Mouse (Mus musculus) MEL (cell line): ENCODE measurements around the gene Dars. TPM values are rescaled to one million over a fixed set of nuclear protein-coding genes. Genes with fewer than 3 reads are reported as not detected.

Source experiments
- DNase-seq: peaks from one replicate; pipeline ENCODE4 v3.0.0; 2011; ENCODE audit warnings: low read depth, low spot score
- H3K27ac ChIP-seq: 2 replicates; pipeline ENCODE4 v1.5.1; 2012; ENCODE audit warnings: low read depth, mild to moderate bottlenecking, control low read depth, low read length, moderate library complexity; ENCODE audit not compliant: control insufficient read depth
- H3K27me3 ChIP-seq, 2 experiments: fragments of 150-350 bp in 1 of 2; sonication (generic) in 1 of 2; 2 replicates each; pipeline ENCODE4 v1.6.1; 2012; ENCODE audit warnings: low read length in 2 of 2, mild to moderate bottlenecking in 2 of 2, improper control_type of control experiment in 1 of 2, moderate library complexity in 1 of 2; ENCODE audit not compliant: insufficient read depth in 2 of 2, control insufficient read depth in 1 of 2
- H3K36me3 ChIP-seq, 2 experiments: 2 replicates each; pipeline ENCODE4 v1.6.1; 2012 to 2014; ENCODE audit warnings: low read length in 2 of 2, improper control_type of control experiment in 1 of 2, inconsistent platforms in 1 of 2, mild to moderate bottlenecking in 1 of 2; ENCODE audit not compliant: insufficient read depth in 2 of 2, control insufficient read depth in 1 of 2
- H3K4me1 ChIP-seq, 2 experiments: fragments of 150-350 bp in 1 of 2; sonication (generic) in 1 of 2; 2 replicates each; pipeline ENCODE4 v1.6.1; 2012; ENCODE audit warnings: low read length in 2 of 2, improper control_type of control experiment in 1 of 2, mild to moderate bottlenecking in 1 of 2; ENCODE audit not compliant: insufficient read depth in 2 of 2, control insufficient read depth in 1 of 2
- H3K4me3 ChIP-seq, 2 experiments: fragments of 150-350 bp in 1 of 2; sonication (generic) in 1 of 2; 2 replicates each; pipeline ENCODE4 v1.5.1; 2012; ENCODE audit warnings: low read depth in 2 of 2, low read length in 2 of 2, mild to moderate bottlenecking in 2 of 2, moderate library complexity in 2 of 2, control low read depth in 1 of 2, improper control_type of control experiment in 1 of 2; ENCODE audit not compliant: control insufficient read depth in 1 of 2, insufficient read depth in 1 of 2
- H3K79me2 ChIP-seq: 2 replicates; pipeline ENCODE4 v1.6.1; 2012; ENCODE audit warnings: mild to moderate bottlenecking, low read length, moderate library complexity; ENCODE audit not compliant: control insufficient read depth, poor library complexity, insufficient read depth
- H3K9ac ChIP-seq: 2 replicates; pipeline ENCODE4 v1.6.1; 2012; ENCODE audit warnings: low read depth, mild to moderate bottlenecking, control low read depth, low read length, moderate library complexity; ENCODE audit not compliant: control insufficient read depth, poor library complexity, severe bottlenecking
- H3K9me3 ChIP-seq: fragments of 150-350 bp; sonication (generic); replicated peaks from 2 replicates; pipeline ENCODE4 v1.6.1; 2012; ENCODE audit warnings: mild to moderate bottlenecking, low read length, improper control_type of control experiment, moderate library complexity; ENCODE audit not compliant: insufficient read depth
- CHD1 ChIP-seq: IDR thresholded peaks from 2 replicates; pipeline ENCODE4 v1.6.1; 2012; ENCODE audit warnings: low read depth, mild to moderate bottlenecking, inconsistent platforms, low read length, improper control_type of control experiment
- CHD2 ChIP-seq: IDR thresholded peaks from 2 replicates; pipeline ENCODE4 v1.6.1; 2011; ENCODE audit warnings: low read length, improper control_type of control experiment
- CTCF ChIP-seq, 3 experiments: IDR thresholded peaks in 2 of 3; conservative IDR thresholded peaks in 1 of 3; 2 replicates each; pipeline ENCODE4 v1.5.1; 2011 to 2012; ENCODE audit warnings: low read length in 3 of 3, low read depth in 2 of 3, mild to moderate bottlenecking in 2 of 3, improper control_type of control experiment in 1 of 3, inconsistent platforms in 1 of 3, mixed read lengths in 1 of 3, moderate library complexity in 1 of 3; ENCODE audit not compliant: control insufficient read depth in 1 of 3, insufficient read depth in 1 of 3, poor library complexity in 1 of 3, severe bottlenecking in 1 of 3
- EP300 ChIP-seq, 2 experiments: IDR thresholded peaks; 2 replicates each; pipeline ENCODE4 v1.6.1; 2011; ENCODE audit warnings: improper control_type of control experiment in 2 of 2, low read length in 2 of 2, low read depth in 1 of 2, mild to moderate bottlenecking in 1 of 2
- ETS1 ChIP-seq: IDR thresholded peaks from 2 replicates; pipeline ENCODE4 v1.6.1; 2012; ENCODE audit warnings: low read depth, mild to moderate bottlenecking, inconsistent platforms, low read length, improper control_type of control experiment, moderate library complexity
- GABPA ChIP-seq: IDR thresholded peaks from 2 replicates; pipeline ENCODE4 v1.6.1; 2012; ENCODE audit warnings: low read depth, mild to moderate bottlenecking, inconsistent platforms, low read length, improper control_type of control experiment, moderate library complexity
- HCFC1 ChIP-seq: IDR thresholded peaks from 2 replicates; pipeline ENCODE4 v1.6.1; 2012; ENCODE audit warnings: low read depth, mild to moderate bottlenecking, inconsistent platforms, low read length, improper control_type of control experiment, moderate library complexity
- JUND ChIP-seq: IDR thresholded peaks from 2 replicates; pipeline ENCODE4 v1.6.1; 2011; ENCODE audit warnings: low read depth, mild to moderate bottlenecking, improper control_type of control experiment, low read length
- KAT2A ChIP-seq: conservative IDR thresholded peaks from 2 replicates; pipeline ENCODE4 v1.6.1; 2012; ENCODE audit warnings: low read depth, low read length, improper control_type of control experiment, inconsistent platforms
- MAX ChIP-seq: IDR thresholded peaks from 2 replicates; pipeline ENCODE4 v1.6.1; 2011; ENCODE audit warnings: low read length, improper control_type of control experiment
- MAZ ChIP-seq: IDR thresholded peaks from 2 replicates; pipeline ENCODE4 v1.6.1; 2012; ENCODE audit warnings: low read depth, mild to moderate bottlenecking, inconsistent platforms, low read length, improper control_type of control experiment
- MYB ChIP-seq: IDR thresholded peaks from 2 replicates; pipeline ENCODE4 v1.6.1; 2011; ENCODE audit warnings: mild to moderate bottlenecking, low read depth, low read length, improper control_type of control experiment
- MYC ChIP-seq: IDR thresholded peaks from 2 replicates; pipeline ENCODE4 v1.6.1; 2011; ENCODE audit warnings: low read depth, mild to moderate bottlenecking, low read length, improper control_type of control experiment, moderate library complexity
- NELFE ChIP-seq: IDR thresholded peaks from 2 replicates; pipeline ENCODE4 v1.6.1; 2011; ENCODE audit warnings: low read depth, low read length, improper control_type of control experiment
- NRF1 ChIP-seq: IDR thresholded peaks from 2 replicates; pipeline ENCODE4 v1.6.1; 2014; ENCODE audit warnings: low read depth, mild to moderate bottlenecking, inconsistent platforms, low read length, improper control_type of control experiment, moderate library complexity; ENCODE audit not compliant: poor library complexity, insufficient read depth, severe bottlenecking
- POLR2A ChIP-seq, 2 experiments: IDR thresholded peaks; 2 replicates each; pipeline ENCODE4 v1.6.1; 2011 to 2012; ENCODE audit warnings: low read length in 2 of 2, mild to moderate bottlenecking in 2 of 2, control low read depth in 1 of 2, improper control_type of control experiment in 1 of 2, low read depth in 1 of 2, moderate library complexity in 1 of 2; ENCODE audit not compliant: control insufficient read depth in 1 of 2, insufficient read depth in 1 of 2, poor library complexity in 1 of 2
- POLR2AphosphoS2 ChIP-seq: IDR thresholded peaks from 2 replicates; pipeline ENCODE4 v1.6.1; 2011; ENCODE audit warnings: low read length, improper control_type of control experiment
- POLR2AphosphoS5 ChIP-seq: IDR thresholded peaks from 2 replicates; pipeline ENCODE4 v1.6.1; 2012; ENCODE audit warnings: low read depth, borderline replicate concordance, mild to moderate bottlenecking, inconsistent platforms, low read length, moderate library complexity, mixed read lengths
- RCOR1 ChIP-seq: IDR thresholded peaks from 2 replicates; pipeline ENCODE4 v1.6.1; 2012; ENCODE audit warnings: low read depth, mild to moderate bottlenecking, inconsistent platforms, low read length, improper control_type of control experiment
- SIN3A ChIP-seq: IDR thresholded peaks from 2 replicates; pipeline ENCODE4 v1.6.1; 2012; ENCODE audit warnings: low read length, improper control_type of control experiment, inconsistent platforms
- TAL1 ChIP-seq: IDR thresholded peaks from 2 replicates; pipeline ENCODE4 v1.6.1; 2012; ENCODE audit warnings: mild to moderate bottlenecking, inconsistent platforms, low read length, moderate library complexity, mixed read lengths
- TBP ChIP-seq: IDR thresholded peaks from 2 replicates; pipeline ENCODE4 v1.8.0; 2011; ENCODE audit warnings: low read depth, low read length, improper control_type of control experiment
- TCF12 ChIP-seq: IDR thresholded peaks from 2 replicates; pipeline ENCODE4 v1.6.1; 2014; ENCODE audit warnings: low read depth, mild to moderate bottlenecking, inconsistent platforms, low read length, improper control_type of control experiment, moderate library complexity
- USF1 ChIP-seq: IDR thresholded peaks from 2 replicates; pipeline ENCODE4 v1.6.1; 2014; ENCODE audit warnings: low read depth, mild to moderate bottlenecking, inconsistent platforms, low read length, improper control_type of control experiment, moderate library complexity
- USF2 ChIP-seq, 2 experiments: IDR thresholded peaks; 2 replicates each; pipeline ENCODE4 v1.6.1; 2011 to 2012; ENCODE audit warnings: improper control_type of control experiment in 2 of 2, low read length in 2 of 2, borderline replicate concordance in 1 of 2, inconsistent platforms in 1 of 2, low read depth in 1 of 2, mild to moderate bottlenecking in 1 of 2; ENCODE audit not compliant: insufficient read depth in 1 of 2
- ZC3H11A ChIP-seq: IDR thresholded peaks from 2 replicates; pipeline ENCODE4 v1.6.1; 2012; ENCODE audit warnings: low read depth, mild to moderate bottlenecking, inconsistent platforms, low read length, improper control_type of control experiment
- ZNF384 ChIP-seq: IDR thresholded peaks from 2 replicates; pipeline ENCODE4 v1.6.1; 2012; ENCODE audit warnings: low read depth, mild to moderate bottlenecking, inconsistent platforms, low read length, improper control_type of control experiment
- polyA plus RNA-seq, 2 experiments: library from polyadenylated mRNA; stranded (reverse) in 1 of 2; unstranded in 1 of 2; fragments of >175 nt in 1 of 2; fragments of >200 nt in 1 of 2; gene quantifications; 2 replicates each; pipeline versions ENCODE4 v1.2.1 to v1.2.4; 2012; ENCODE audit warnings: low replicate concordance in 2 of 2, low read depth in 1 of 2; ENCODE audit not compliant: insufficient read length in 2 of 2, insufficient read depth in 1 of 2, missing spikeins in 1 of 2
- total RNA-seq: library from RNA; depleted of rRNA; stranded (reverse); fragments of 300-350 nt; gene quantifications from 2 replicates; pipeline ENCODE4 v1.2.3, GENCODE M21; 2012

The Dars gene
- total and polyA plus RNA-seq, 3 experiments, result 95.2 to 104 TPM; not detected in 1

GRCm38 (mm10) chr1:128466828-128467227 lies 49.7 kb upstream of the Dars start:
- Histone ChIP-seq H3K36me3 (no peaks in the 10 kb centered on the region), H3K79me2 (no peaks in the 10 kb centered on the region), H3K4me1 (no peaks in the 10 kb centered on the region), H3K4me3 (no peak overlapping the region), H3K27ac (no peak overlapping the region), H3K9ac (no peak overlapping the region), H3K27me3 (no peaks in the 10 kb centered on the region; a peak in 1 of 4 replicates), H3K9me3 (no peaks in the 10 kb centered on the region)
- no peak for TF ChIP-seq USF1
- no peak for TF ChIP-seq MAZ
- TF ChIP-seq SIN3A, result no peak
- TF ChIP-seq ETS1, result no peak
- TF ChIP-seq JUND, result no peak
- no peak for TF ChIP-seq USF2 (IDR thresholded peaks at IDR 0.05; ENCODE audit: borderline replicate concordance in 1 of 2, insufficient read depth in 1 of 2, low read depth in 1 of 2, low read length in 2 of 2)
- no peak for TF ChIP-seq TAL1
- no peak for TF ChIP-seq TBP
- no peak for TF ChIP-seq RCOR1
- TF ChIP-seq MYC, result no peak
- no peak for TF ChIP-seq POLR2AphosphoS2
- no peak for TF ChIP-seq MYB
- no peak for TF ChIP-seq HCFC1
- TF ChIP-seq CHD1, result no peak
- TF ChIP-seq GABPA, result no peak
- TF ChIP-seq POLR2A (IDR thresholded peaks at IDR 0.05; ENCODE audit: control insufficient read depth in 1 of 2, insufficient read depth in 1 of 2, low read depth in 1 of 2, low read length in 2 of 2, poor library complexity in 1 of 2), result no peak
- no peak for TF ChIP-seq NRF1
- TF ChIP-seq CTCF (IDR thresholded peaks at IDR 0.05 in 2 of 3, conservative IDR thresholded peaks at IDR 0.05 in 1 of 3; ENCODE audit: control insufficient read depth in 1 of 3, insufficient read depth in 1 of 3, low read depth in 2 of 3, low read length in 3 of 3, poor library complexity in 1 of 3, severe bottlenecking in 1 of 3), result no peak
- DNase-seq, result no peak

- Histone ChIP-seq H3K27ac (no peak overlapping the region), H3K27me3 (no peaks in the 10 kb centered on the region; a peak in 2 of 4 replicates)
Measured at GRCm38 (mm10) chr1:128463478-128463877, 46.3 kb upstream of the Dars start.

More at GRCm38 (mm10) chr1:128463478-128463877, 46.3 kb upstream of the Dars start:
- no peaks in the 10 kb centered on the region for H3K4me1 ChIP-seq
- H3K9me3 ChIP-seq, result no peaks in the 10 kb centered on the region
- no peak overlapping the region for H3K4me3 ChIP-seq
- no peaks in the 10 kb centered on the region for H3K36me3 ChIP-seq
- no peak overlapping the region for H3K9ac ChIP-seq
- no peaks in the 10 kb centered on the region for H3K79me2 ChIP-seq
- TF ChIP-seq MAX (no peak), NRF1 (no peak), NELFE (no peak), POLR2AphosphoS5 (no peak), ETS1 (no peak), KAT2A (no peak), TCF12 (no peak), POLR2AphosphoS2 (no peak), ZNF384 (no peak), TAL1 (no peak), TBP (no peak), CTCF (IDR thresholded peaks at IDR 0.05 in 2 of 3, conservative IDR thresholded peaks at IDR 0.05 in 1 of 3; ENCODE audit: control insufficient read depth in 1 of 3, insufficient read depth in 1 of 3, low read depth in 2 of 3, low read length in 3 of 3, poor library complexity in 1 of 3, severe bottlenecking in 1 of 3) (no peak), EP300 (IDR thresholded peaks at IDR 0.05; ENCODE audit: low read depth in 1 of 2, low read length in 2 of 2) (no peak), MYB (no peak), CHD2 (no peak), ZC3H11A (no peak), RCOR1 (no peak)
- TF ChIP-seq, all 39 proteins: peak for 0
- no peak for DNase-seq
